Mouse (Mus musculus) testis, adult 2 months (tissue): ENCODE measurements around the gene Cyp2c23.

Experiments
- CTCF ChIP-seq: fragments of 200-500 bp; IDR thresholded peaks from 2 replicates; pipeline ENCODE4 v1.5.1; 2012; ENCODE audit warnings: low read depth, mild to moderate bottlenecking, inconsistent platforms, low read length, moderate library complexity; ENCODE audit not compliant: control insufficient read depth, insufficient read depth, insufficient replicate concordance
- POLR2A ChIP-seq: fragments of 200-500 bp; IDR thresholded peaks from 2 replicates; pipeline ENCODE4 v1.6.1; 2012; ENCODE audit warnings: low read depth, mild to moderate bottlenecking, inconsistent platforms, low read length, moderate library complexity; ENCODE audit not compliant: control insufficient read depth

DNA sequence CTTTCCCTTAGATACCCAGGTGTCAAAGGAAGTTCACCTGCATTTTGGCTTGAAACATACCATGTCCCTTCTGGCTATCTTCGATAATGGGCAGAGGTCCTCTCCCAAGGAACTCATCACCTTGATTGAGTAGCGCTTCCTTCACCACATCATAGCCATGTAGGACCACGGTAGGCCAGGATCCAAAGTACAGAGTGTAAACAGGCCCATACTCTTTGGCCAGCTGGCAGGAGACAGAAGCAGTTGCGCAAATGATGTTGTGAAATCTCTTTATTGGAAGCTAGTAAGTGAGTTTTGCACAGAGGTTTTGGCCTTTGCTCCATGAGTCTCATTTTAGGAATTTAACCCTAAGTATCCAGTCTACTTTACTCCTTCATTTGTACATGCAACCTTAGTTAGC lies 7.5 kb downstream of the Cyp2c23 start:
- TF ChIP-seq CTCF (no peak), POLR2A (no peak)
